Mouse (Mus musculus) liver, adult 10 weeks (tissue): ENCODE data around the gene Mtfmt. TPM values are rescaled to one million over a fixed set of nuclear protein-coding genes. Genes with fewer than 3 reads are reported as not detected.

Experiments
- polyA plus RNA-seq: library from polyadenylated mRNA; stranded (reverse); fragments of 350-450 nt; fragmentation: Illumina TruSeq; extraction: RNeasy Lipid Tissue Mini Kit (QIAGEN cat#74804); gene quantifications from one replicate; pipeline ENCODE4 v1.2.3, GENCODE M21; 2014; ENCODE audit warnings: low read depth, low replicate concordance

Mtfmt gene
- 10.0 TPM for polyA plus RNA-seq

DNA sequence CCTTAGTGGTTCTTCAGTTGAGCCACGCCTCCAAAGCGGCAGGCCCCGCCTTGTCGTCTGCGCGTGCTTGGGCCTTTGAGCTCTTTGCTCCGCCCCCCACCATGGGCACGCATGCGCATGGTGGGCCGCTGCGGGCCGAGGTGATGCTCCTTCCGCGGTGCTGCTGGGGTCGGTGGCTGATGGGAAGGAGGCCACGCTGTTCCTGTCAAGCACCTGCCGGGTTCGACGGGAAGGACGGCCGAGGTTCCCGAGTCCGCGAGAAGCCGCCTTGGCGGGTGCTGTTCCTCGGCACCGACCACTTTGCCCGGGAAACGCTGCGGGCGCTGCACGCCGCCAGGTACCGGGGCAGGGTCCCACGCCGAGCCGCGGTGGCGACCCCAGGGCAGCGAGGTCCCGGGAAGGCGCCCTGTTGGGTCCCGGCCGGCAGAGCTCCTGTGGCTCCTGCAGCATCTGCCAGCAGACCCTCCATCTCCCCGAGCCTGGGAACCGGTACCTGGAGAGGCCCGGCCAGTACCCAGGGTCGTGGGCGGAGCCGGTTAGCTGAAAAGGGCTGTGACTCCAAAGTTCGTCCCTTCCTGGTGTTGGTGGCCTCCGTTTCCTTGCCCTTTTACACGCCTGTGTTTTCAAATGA is at the start of gene Mtfmt:
Mtfmt (plus strand) TSS at position 112 of the 631 bp plus-strand sequence.

DNA sequence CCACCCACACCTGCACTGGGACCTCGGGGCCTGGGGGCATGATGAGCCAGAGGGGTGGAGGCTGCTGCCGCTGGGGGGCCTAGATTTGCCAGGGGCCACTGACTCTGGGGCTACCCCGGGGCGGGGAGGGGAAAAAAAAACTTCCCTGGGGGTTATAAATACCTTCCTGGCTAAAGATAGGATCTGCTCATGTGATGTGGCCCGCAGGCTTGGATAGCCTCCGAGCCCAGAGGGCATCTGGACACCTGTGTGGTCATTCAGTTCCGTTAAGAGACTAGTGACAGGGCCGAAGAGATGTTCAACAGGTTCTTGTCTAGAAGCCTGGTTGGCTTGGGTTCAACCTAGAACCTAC is 44.0 kb upstream of the Mtfmt start, which contains the start of gene Kbtbd13:
Kbtbd13 (minus strand) TSS at position 40 of the 352 bp plus-strand sequence.

DNA sequence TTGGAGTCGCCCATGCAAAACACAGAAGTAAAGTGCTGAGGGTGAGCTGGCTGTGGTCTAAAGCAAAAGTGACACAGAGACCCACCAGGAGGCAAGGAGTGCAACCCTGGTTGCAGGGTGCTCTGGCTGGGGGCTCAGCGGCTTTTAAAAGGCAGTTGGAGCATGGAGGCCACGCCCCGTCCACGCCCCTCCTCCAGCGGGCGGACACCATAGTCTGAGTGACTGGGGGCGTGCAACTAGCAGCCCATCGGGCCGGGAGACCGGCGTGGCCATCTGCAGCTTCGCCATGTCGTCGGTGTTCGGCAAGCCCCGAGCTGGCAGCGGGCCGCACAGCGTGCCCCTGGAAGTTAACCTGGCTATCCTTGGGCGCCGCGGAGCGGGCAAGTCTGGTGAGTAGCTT is 37.3 kb upstream of the Mtfmt start, which contains the start of gene Rasl12:
Rasl12 (plus strand) TSS at position 228 of the 400 bp plus-strand sequence.

DNA sequence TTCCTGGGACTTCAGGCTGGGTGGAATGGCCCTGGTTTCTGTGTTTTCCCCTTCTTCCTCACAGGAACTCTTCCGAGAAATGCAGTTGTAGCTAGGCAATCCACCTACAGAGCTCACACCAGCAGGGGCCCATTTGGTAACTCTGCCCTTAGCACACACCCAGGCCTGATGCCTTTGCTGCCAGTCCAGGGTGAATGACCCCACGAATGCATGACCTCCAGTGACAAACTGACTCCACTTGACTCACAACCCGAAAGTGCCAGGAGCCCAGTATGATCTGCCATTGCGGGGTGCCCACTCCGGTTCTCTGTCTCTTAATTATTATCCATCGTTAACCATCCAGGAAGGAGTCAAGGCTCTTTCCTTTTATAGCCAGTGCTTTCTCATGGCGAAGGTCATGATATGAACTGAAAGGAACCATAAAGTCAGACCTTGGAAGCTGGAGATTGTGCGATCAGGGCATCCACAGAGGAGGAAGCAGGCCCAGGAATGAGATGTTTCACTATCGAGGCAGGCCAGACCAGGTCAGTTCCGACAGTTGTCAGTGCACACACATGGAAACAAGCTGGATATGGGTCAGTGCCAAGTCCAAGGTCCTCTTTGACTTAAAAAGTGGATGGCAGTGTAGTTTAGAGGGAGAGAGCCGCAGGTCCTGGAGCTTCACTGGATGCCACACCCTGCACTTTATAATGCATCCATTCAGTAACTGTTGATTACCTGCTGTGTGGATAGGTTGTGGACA is 12.7 kb upstream of the Mtfmt start, which contains the start of gene Slc51b:
Slc51b (minus strand) TSS at position 196 of the 742 bp plus-strand sequence.

DNA sequence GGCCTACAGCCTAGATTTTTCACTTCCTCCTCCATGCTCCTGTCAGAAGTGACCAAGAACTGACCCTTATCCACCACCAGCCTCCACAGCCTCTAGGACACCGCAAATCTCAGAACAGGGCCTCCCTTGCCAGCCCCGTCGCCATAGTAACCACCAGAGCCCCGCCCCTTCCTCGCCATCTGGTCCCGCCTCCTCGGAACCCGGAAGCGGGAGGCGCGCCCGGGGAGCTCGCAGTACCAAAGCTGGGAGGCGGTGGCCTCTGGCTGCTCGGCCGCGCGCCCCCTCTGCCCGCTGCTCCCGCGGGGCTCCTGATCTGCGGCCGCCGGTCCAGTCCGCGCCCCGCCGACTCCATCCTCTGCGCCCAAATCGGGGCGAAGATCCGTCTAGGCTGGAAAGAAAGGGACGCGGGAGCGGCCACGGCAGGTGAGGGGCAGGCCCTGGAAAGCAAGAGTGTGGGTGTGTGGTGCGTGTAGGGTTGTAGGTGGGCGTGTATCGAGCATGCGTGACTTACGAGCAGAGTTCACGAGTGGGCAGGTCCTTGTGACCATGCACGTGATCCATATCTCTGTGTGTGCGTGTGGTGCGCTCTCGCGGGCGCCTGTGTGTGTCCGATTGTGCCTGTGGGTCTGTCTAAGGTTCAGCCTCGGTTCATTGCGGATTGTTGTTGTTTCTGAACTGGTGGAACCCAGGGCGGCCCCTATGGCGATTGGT is 25.3 kb downstream of the Mtfmt start, which contains the start of gene Spg21:
Spg21 (plus strand) TSS at position 216 of the 711 bp plus-strand sequence.

Other genes with a start within 250 kb of the Mtfmt start
- gene Parp16, start 240.4 kb upstream of the Mtfmt start, polyA plus RNA-seq, result 10.5 TPM
- gene Cilp, start 170.6 kb upstream of the Mtfmt start, polyA plus RNA-seq, result 0.21 TPM
- gene Clpx, start 141.5 kb upstream of the Mtfmt start, polyA plus RNA-seq, result 578 TPM
- 4.7 TPM for gene Pdcd7, start 89.7 kb upstream of the Mtfmt start, polyA plus RNA-seq
- not detected for gene Ubap1l, start 74.7 kb upstream of the Mtfmt start, polyA plus RNA-seq
- 0.16 TPM for gene Kbtbd13, start 44.1 kb upstream of the Mtfmt start, polyA plus RNA-seq
- gene Rasl12, start 37.3 kb upstream of the Mtfmt start, polyA plus RNA-seq, result not detected
- 6.3 TPM for gene Slc51b, start 12.8 kb upstream of the Mtfmt start, polyA plus RNA-seq
- 57.9 TPM for gene Spg21, start 25.2 kb downstream of the Mtfmt start, polyA plus RNA-seq
- gene Ankdd1a, start 84.4 kb downstream of the Mtfmt start, polyA plus RNA-seq, result not detected
- gene Plekho2, start 144.3 kb downstream of the Mtfmt start, polyA plus RNA-seq, result 1.1 TPM
- gene Pif1, start 151.4 kb downstream of the Mtfmt start, polyA plus RNA-seq, result not detected
- 30.4 TPM for gene Rbpms2, start 193.9 kb downstream of the Mtfmt start, polyA plus RNA-seq
- gene Oaz2, start 232.2 kb downstream of the Mtfmt start, polyA plus RNA-seq, result 19.3 TPM